Mouse (Mus musculus) liver, embryonic 14.5 days (tissue): ENCODE data around the gene Spata20. TPM values are rescaled to one million over a fixed set of nuclear protein-coding genes. Genes with fewer than 3 reads are reported as not detected.

ENCODE experiments used
- ATAC-seq: fragments of 200-750 bp; cut with Nextera tagmentation; 2 replicates; pipeline ENCODE4 v1.8.0; 2017; ENCODE audit warnings: moderate number of reproducible peaks, mild to moderate bottlenecking, moderate library complexity; ENCODE audit not compliant: insufficient read depth
- DNase-seq, 3 experiments: peaks; one replicate each; pipeline ENCODE4 v3.0.0-alpha.2; 2012 to 2013; ENCODE audit warnings: low read depth in 3 of 3, low spot score in 3 of 3
- H3K27ac ChIP-seq: fragments of 300-500 bp; sonication (generic); 2 replicates; pipeline ENCODE4 v1.5.1; 2014; ENCODE audit warnings: moderate library complexity, mild to moderate bottlenecking, control low read depth, inconsistent platforms
- H3K27me3 ChIP-seq: fragments of 300-500 bp; sonication (generic); 2 replicates; pipeline ENCODE4 v1.6.1; 2014; ENCODE audit warnings: mild to moderate bottlenecking, low read length, moderate library complexity; ENCODE audit not compliant: control insufficient read depth, insufficient read depth
- H3K36me3 ChIP-seq: fragments of 300-500 bp; sonication (generic); replicated peaks from 2 replicates; pipeline ENCODE4 v1.6.1; 2014; ENCODE audit warnings: low read depth; ENCODE audit not compliant: control insufficient read depth, insufficient read depth
- H3K4me1 ChIP-seq, 2 experiments: fragments of 200-500 bp in 1 of 2; fragments of 300-500 bp in 1 of 2; sonication (generic) in 1 of 2; replicated peaks; 2 replicates each; pipeline ENCODE4 v1.6.1; 2012 to 2014; ENCODE audit warnings: antibody characterized with exemption in 1 of 2, inconsistent platforms in 1 of 2, low read length in 1 of 2; ENCODE audit not compliant: control insufficient read depth in 2 of 2, insufficient read depth in 2 of 2
- H3K4me2 ChIP-seq: fragments of 300-500 bp; sonication (generic); 2 replicates; pipeline ENCODE4 v1.6.1; 2014; ENCODE audit warnings: low read depth, mild to moderate bottlenecking, control low read depth, moderate library complexity
- H3K4me3 ChIP-seq, 2 experiments: fragments of 200-500 bp in 1 of 2; fragments of 300-500 bp in 1 of 2; sonication (generic) in 1 of 2; 2 replicates each; pipeline ENCODE4 v1.5.1; 2012 to 2014; ENCODE audit warnings: low read depth in 2 of 2, low read length in 2 of 2, mild to moderate bottlenecking in 2 of 2, control low read depth in 1 of 2, inconsistent platforms in 1 of 2, moderate library complexity in 1 of 2; ENCODE audit not compliant: insufficient read depth in 1 of 2
- H3K9ac ChIP-seq: fragments of 300-500 bp; sonication (generic); replicated peaks from 2 replicates; pipeline ENCODE4 v1.6.1; 2014; ENCODE audit warnings: mild to moderate bottlenecking, control low read depth, moderate library complexity
- H3K9me3 ChIP-seq: fragments of 300-500 bp; sonication (generic); 2 replicates; pipeline ENCODE4 v1.6.1; 2016; ENCODE audit warnings: low read length, mixed read lengths; ENCODE audit not compliant: control insufficient read depth
- CTCF ChIP-seq: IDR thresholded peaks from 2 replicates; pipeline ENCODE4 v1.5.1; 2016; ENCODE audit warnings: antibody characterized with exemption, low read depth, control low read depth
- EP300 ChIP-seq: IDR thresholded peaks from 2 replicates; pipeline ENCODE4 v1.6.1; 2016; ENCODE audit warnings: antibody characterized with exemption, low read depth
- WGBS: fragments of 180-500 bp; shearing (Covaris S2); extraction: QIAGEN DNeasy Blood & Tissue Kit; methylation state at CpG from one replicate; pipeline ENCODE4 v1.1.7; 2014; ENCODE audit not compliant: insufficient replicate concordance; 5-methylcytosine and 5-hydroxymethylcytosine counted together
- polyA plus RNA-seq, 2 experiments: library from polyadenylated mRNA; depleted of rRNA in 1 of 2; stranded (reverse) in 1 of 2; unstranded in 1 of 2; fragments of >200 nt; fragmentation: Nextera tagmentation in 1 of 2; extraction: Ambion mirVana in 1 of 2; gene quantifications; 2 replicates each; pipeline versions ENCODE4 v1.2.1 to v1.2.3; 2012 to 2014

The Spata20 gene
- polyA plus RNA-seq, 2 experiments, result not detected

- no peak for ATAC-seq
- Histone ChIP-seq H3K4me1 (no peaks in the 10 kb centered on the region), H3K4me3 (peak overlapping the region in 1 of 2 experiments; percentile 41; a peak in 2 of 4 replicates), H3K27ac (no peak overlapping the region), H3K36me3 (no peaks in the 10 kb centered on the region), H3K27me3 (peaks cover 75% of the 10 kb centered on the region), H3K9ac (no peak overlapping the region), H3K9me3 (no peaks in the 10 kb centered on the region), H3K4me2 (peak overlapping the region; percentile 16)
- WGBS, result 3% methylated on average over 11 of the region's 11 CpGs
- DNase-seq, result no peak
- TF ChIP-seq CTCF (no peak), EP300 (no peak)
These were observed 11.5 kb downstream of the Spata20 start for GRCm38 (mm10) chr11:94474544-94474910.

GRCm38 (mm10) chr11:94473707-94474543, 12.1 kb downstream of the Spata20 start, which contains the start of gene Cacna1g:
TSS of gene Cacna1g (minus strand) at chr11:94474198.
- TF ChIP-seq EP300 (no peak), CTCF (no peak)
- H3K27ac ChIP-seq, result no peak within 1 kb of the TSS
- WGBS, result 2% methylated on average over 44 of the region's 71 CpGs
- H3K9ac ChIP-seq, result no peak within 1 kb of the TSS
- no peaks in the 10 kb centered on the region for H3K36me3 ChIP-seq
- peaks cover 75% of the 10 kb centered on the region for H3K27me3 ChIP-seq
- peak; percentile 30 to 44 (median 39) for DNase-seq
- H3K9me3 ChIP-seq, result no peaks in the 10 kb centered on the region
- ATAC-seq, result peak; percentile 78
- peak within 1 kb of the TSS; percentile 16 for H3K4me2 ChIP-seq
- H3K4me1 ChIP-seq, result no peaks in the 10 kb centered on the region
- H3K4me3 ChIP-seq, result peak within 1 kb of the TSS in 1 of 2 experiments; percentile 41; a peak in 2 of 4 replicates

DNA sequence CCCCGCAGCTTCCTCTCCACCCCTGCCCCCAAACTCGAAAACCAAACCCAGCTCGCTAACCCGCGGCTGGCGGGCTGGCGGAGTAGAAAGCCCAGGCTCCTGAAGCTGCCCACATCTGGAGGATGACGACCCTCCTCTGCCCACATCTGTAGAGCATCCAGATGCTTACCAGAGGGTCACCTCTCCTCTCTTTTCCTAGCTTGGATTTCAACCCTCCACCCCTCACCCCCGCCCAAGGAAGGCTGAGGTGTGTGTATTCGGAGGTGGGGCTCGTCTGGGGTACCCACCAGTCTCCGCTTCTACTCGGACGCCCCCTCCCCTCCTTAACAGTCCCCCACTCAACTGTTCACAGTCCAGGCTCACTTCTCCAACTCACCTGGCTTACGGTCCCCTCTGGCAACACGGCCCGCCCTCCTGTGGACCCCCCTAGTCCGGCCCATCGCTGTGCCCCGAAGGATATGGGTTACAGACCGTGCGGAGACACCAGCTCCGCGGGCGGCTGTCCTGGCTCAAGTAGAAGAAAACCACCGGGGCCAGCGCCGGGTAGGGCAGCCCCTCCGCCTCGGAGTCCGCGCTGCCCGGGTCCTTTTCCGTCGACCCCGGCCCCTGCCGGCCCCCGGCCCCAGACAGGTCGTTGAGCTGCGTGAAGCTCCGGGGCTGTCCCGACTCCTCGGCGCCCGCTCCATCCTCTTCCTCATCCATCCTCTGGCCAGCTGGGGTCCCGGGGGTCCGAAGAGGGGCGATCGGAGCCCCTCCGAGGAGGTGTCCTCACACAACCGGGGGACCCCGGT, 12.9 kb downstream of the Spata20 start:
- peaks cover 75% of the 10 kb centered on the region for H3K27me3 ChIP-seq
- H3K9me3 ChIP-seq, result no peaks in the 10 kb centered on the region
- H3K4me3 ChIP-seq, result peak overlapping the region; percentile 15 to 41; a peak in 3 of 4 replicates
- no peak overlapping the region for H3K9ac ChIP-seq
- H3K4me1 ChIP-seq, result no peaks in the 10 kb centered on the region
- H3K4me2 ChIP-seq, result peak overlapping the region; percentile 16
- no peak for DNase-seq
- TF ChIP-seq EP300 (no peak), CTCF (no peak)
- H3K36me3 ChIP-seq, result no peaks in the 10 kb centered on the region
- ATAC-seq, result no peak
- no peak overlapping the region for H3K27ac ChIP-seq
- WGBS, result 2% methylated on average over 51 of the region's 52 CpGs

DNA sequence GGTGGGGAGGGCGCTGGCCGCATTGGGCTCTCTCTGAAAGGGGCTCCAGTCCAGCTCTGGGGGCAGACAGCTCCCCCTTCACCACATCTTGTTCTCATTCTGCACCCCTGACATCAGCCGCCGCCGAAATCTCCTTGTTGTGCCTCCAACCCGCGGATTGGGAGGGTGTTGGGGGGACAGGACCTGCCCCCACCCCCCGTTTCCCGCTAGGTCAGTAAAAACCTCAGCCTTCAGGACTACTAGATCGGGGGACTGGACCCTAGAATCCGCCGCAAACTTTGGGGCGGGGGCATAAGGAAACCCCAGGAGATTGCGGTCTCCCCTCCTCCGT, 13.4 kb downstream of the Spata20 start:
- no peak overlapping the region for H3K9ac ChIP-seq

More for the DNA sequence above, 13.4 kb downstream of the Spata20 start:
- under 1% methylated on average over 15 of the region's 15 CpGs for WGBS
- H3K27ac ChIP-seq, result no peak overlapping the region
- no peaks in the 10 kb centered on the region for H3K9me3 ChIP-seq
- TF ChIP-seq CTCF (no peak), EP300 (no peak)
- H3K27me3 ChIP-seq, result peaks cover 71% of the 10 kb centered on the region
- no peak overlapping the region; the same call in 1 of the 2 replicates for H3K4me2 ChIP-seq
- ATAC-seq (no peak), DNase-seq (no peak)
- no peak overlapping the region for H3K4me3 ChIP-seq
- no peaks in the 10 kb centered on the region for H3K4me1 ChIP-seq
- H3K36me3 ChIP-seq, result no peaks in the 10 kb centered on the region
